ENCODE assay signal across 22 mouse cellular contexts in genomic region chr8:18311597-18311996, GRCm38 (mm10).
DNase-seq lines count a peak whose midpoint lies in the region; ATAC-seq and TF ChIP-seq lines count a peak whose summit lies in the region.
"Had no signal": no experiment of that assay in that cellular context is flagged by ENCODE, and none has a peak within 500 bp of the region (broad histone marks: within the 10 kb centered on the region; RNA-seq: fewer than 3 reads in every experiment).

No protein-coding gene starts in this region.

- 62% methylated on average over 5 of the region's 5 CpGs for WGBS in hindbrain, embryonic 11.5 days
- 51% methylated on average over 5 of the region's 5 CpGs for WGBS in hindbrain, embryonic 16.5 days

- no peak for TF ChIP-seq CTCF in brain, embryonic 14.5 days (IDR thresholded peaks at IDR 0.05; ENCODE audit: borderline replicate concordance, extremely low read depth, insufficient read depth, insufficient read length)

- peak; percentile 81; the same call in 1 of the 2 replicates for ATAC-seq in hindbrain, embryonic 11.5 days (ENCODE audit: low FRiP score)
- no peak for ATAC-seq in hindbrain, embryonic 16.5 days
- no peak for ATAC-seq in CD4-positive, CD25-positive, alpha-beta regulatory T cell, adult 4 months
- ATAC-seq: forebrain, postnatal 0 days; inflammation-experienced regulatory T-cells, adult 6 months; intestine, postnatal 0 days had no signal

- H3K9ac ChIP-seq in hindbrain, embryonic 11.5 days (ENCODE audit: low read depth, low read length) = no peak overlapping the region
- no peak overlapping the region for H3K9ac ChIP-seq in hindbrain, embryonic 16.5 days (ENCODE audit: low read depth, low read length)
- H3K9ac ChIP-seq: embryonic facial prominence, embryonic 12.5 days; forebrain, postnatal 0 days; heart, embryonic 15.5 days had no signal

- TF ChIP-seq POLR2A in brain, embryonic 14.5 days (IDR thresholded peaks at IDR 0.05; ENCODE audit: borderline replicate concordance, extremely low read depth, insufficient read depth, insufficient read length, poor library complexity, severe bottlenecking) = no peak

- H3K27ac ChIP-seq in hindbrain, embryonic 11.5 days (ENCODE audit: low read depth, low read length) = no peak overlapping the region
- H3K27ac ChIP-seq in hindbrain, embryonic 16.5 days (ENCODE audit: low read depth, low read length) = no peak overlapping the region
- H3K27ac ChIP-seq: embryonic facial prominence, embryonic 12.5 days; heart, adult 2 months; heart, embryonic 15.5 days had no signal

- no peaks in the 10 kb centered on the region for H3K4me1 ChIP-seq in hindbrain, embryonic 11.5 days (replicated peaks; ENCODE audit: control insufficient read depth, insufficient read depth, low read length)
- H3K4me1 ChIP-seq in hindbrain, embryonic 16.5 days (ENCODE audit: control insufficient read depth, insufficient read depth, low read depth, low read length) = no peaks in the 10 kb centered on the region
- H3K4me1 ChIP-seq: embryonic facial prominence, embryonic 12.5 days; heart, embryonic 15.5 days had no signal

- no peaks in the 10 kb centered on the region for H3K27me3 ChIP-seq in hindbrain, embryonic 11.5 days (ENCODE audit: control insufficient read depth, insufficient read depth, low read length)
- no peaks in the 10 kb centered on the region for H3K27me3 ChIP-seq in hindbrain, embryonic 16.5 days (replicated peaks; ENCODE audit: control insufficient read depth, insufficient read depth, low read length)
- H3K27me3 ChIP-seq: embryonic facial prominence, embryonic 12.5 days; heart, embryonic 15.5 days had no signal

- no peak overlapping the region for H3K4me2 ChIP-seq in hindbrain, embryonic 11.5 days (replicated peaks; ENCODE audit: low read depth, low read length)
- no peak overlapping the region for H3K4me2 ChIP-seq in hindbrain, embryonic 16.5 days (ENCODE audit: low read length)
- H3K4me2 ChIP-seq: embryonic facial prominence, embryonic 12.5 days; heart, embryonic 11.5 days; heart, embryonic 15.5 days had no signal

- DNase-seq in embryo, embryonic 10.5 days (ENCODE audit: low spot score) = peak; percentile 14
- no peak for DNase-seq in embryo, embryonic 10 days (ENCODE audit: low spot score)
- DNase-seq in hindbrain, embryonic 11.5 days (ENCODE audit: low spot score) = peak; percentile 42
- peak; percentile 59 for DNase-seq in brain, embryonic 14.5 days (ENCODE audit: low read depth)
- DNase-seq in mesoderm, embryonic 11.5 days (ENCODE audit: low read depth, low spot score) = peak; percentile 26
- DNase-seq in adrenal gland, adult (ENCODE audit: inconsistent age in 2 of 2, low spot score in 1 of 2) = no peak
- DNase-seq: adrenal gland, postnatal 36 days; B cell, adult 2 months; cerebellum, adult 11-12 months; cerebellum, adult 9-10 months; cerebellum, postnatal 25 days; forebrain, postnatal 0 days; gastrocnemius, postnatal 14 days; heart, adult 2 months; heart, postnatal 14 days had no signal

- no peak overlapping the region for H3K4me3 ChIP-seq in hindbrain, embryonic 11.5 days (ENCODE audit: low read depth, low read length)
- no peak overlapping the region for H3K4me3 ChIP-seq in hindbrain, embryonic 16.5 days (ENCODE audit: low read length)
- H3K4me3 ChIP-seq: embryonic facial prominence, embryonic 12.5 days; heart, adult 2 months; heart, embryonic 15.5 days had no signal

- no peaks in the 10 kb centered on the region for H3K36me3 ChIP-seq in hindbrain, embryonic 11.5 days (ENCODE audit: control insufficient read depth, insufficient read depth, low read length)
- no peaks in the 10 kb centered on the region for H3K36me3 ChIP-seq in hindbrain, embryonic 16.5 days (ENCODE audit: control insufficient read depth, insufficient read depth, low read length)
- H3K36me3 ChIP-seq: embryonic facial prominence, embryonic 12.5 days; heart, embryonic 15.5 days had no signal

- H3K9me3 ChIP-seq in hindbrain, embryonic 11.5 days (ENCODE audit: control insufficient read depth, low read length) = no peaks in the 10 kb centered on the region
- H3K9me3 ChIP-seq in hindbrain, embryonic 16.5 days (ENCODE audit: control insufficient read depth, low read length) = no peaks in the 10 kb centered on the region
- H3K9me3 ChIP-seq: embryonic facial prominence, embryonic 12.5 days; heart, embryonic 15.5 days had no signal

Comparison
In these comparisons a context has a peak if more than half of its experiments do, and no peak if none do; other contexts are left out.
1. DNase-seq: peak in embryo, embryonic 10.5 days (single experiment), hindbrain, embryonic 11.5 days (single experiment), brain, embryonic 14.5 days (single experiment) and mesoderm, embryonic 11.5 days (single experiment); none in embryo, embryonic 10 days (single experiment) and adrenal gland, adult (0 of 2).